Mouse (Mus musculus) thymus, adult 2 months (tissue): ENCODE data around the gene D1Ertd622e. TPM values are rescaled to one million over a fixed set of nuclear protein-coding genes. Genes with fewer than 3 reads are reported as not detected.

Source experiments
- DNase-seq: peaks from one replicate; pipeline ENCODE4 v3.0.0; 2021
- H3K27ac ChIP-seq: fragments of 200-500 bp; 2 replicates; pipeline ENCODE4 v1.5.1; 2012; ENCODE audit warnings: low read length, control low read depth; ENCODE audit not compliant: control insufficient read depth, insufficient read depth
- H3K27me3 ChIP-seq: fragments of 200-500 bp; 2 replicates; pipeline ENCODE4 v1.6.1; 2012; ENCODE audit warnings: mild to moderate bottlenecking, low read length, moderate library complexity, mixed read lengths; ENCODE audit not compliant: control insufficient read depth, insufficient read depth
- H3K36me3 ChIP-seq: fragments of 200-500 bp; 2 replicates; pipeline ENCODE4 v1.6.1; 2012; ENCODE audit warnings: mild to moderate bottlenecking, low read length, moderate library complexity; ENCODE audit not compliant: control insufficient read depth, insufficient read depth
- H3K4me1 ChIP-seq: fragments of 200-500 bp; replicated peaks from 2 replicates; pipeline ENCODE4 v1.6.1; 2012; ENCODE audit warnings: low read length; ENCODE audit not compliant: control insufficient read depth, insufficient read depth
- H3K4me3 ChIP-seq: fragments of 200-500 bp; 2 replicates; pipeline ENCODE4 v1.5.1; 2012; ENCODE audit warnings: mild to moderate bottlenecking, low read length, control low read depth, moderate library complexity; ENCODE audit not compliant: control insufficient read depth, insufficient read depth
- CTCF ChIP-seq: fragments of 200-500 bp; IDR thresholded peaks from 2 replicates; pipeline ENCODE4 v1.5.1; 2012; ENCODE audit warnings: mild to moderate bottlenecking, control low read depth, low read length, moderate library complexity, borderline replicate concordance; ENCODE audit not compliant: control insufficient read depth, poor library complexity, insufficient read depth; ENCODE audit errors: extremely low read depth
- POLR2A ChIP-seq: fragments of 200-500 bp; IDR thresholded peaks from 2 replicates; pipeline ENCODE4 v1.6.1; 2012; ENCODE audit warnings: mild to moderate bottlenecking, low read length, control low read depth, moderate library complexity; ENCODE audit not compliant: control insufficient read depth, poor library complexity, insufficient read depth; ENCODE audit errors: extremely low read depth
- WGBS: fragments of 180-500 bp; shearing (Covaris S2); methylation state at CpG from one replicate; pipeline ENCODE4 v1.1.7; 2018; 5-methylcytosine and 5-hydroxymethylcytosine counted together
- polyA plus RNA-seq: library from polyadenylated mRNA; depleted of rRNA; stranded (reverse); fragments of >200 nt; gene quantifications from 2 replicates; pipeline ENCODE4 v1.2.3, GENCODE M21; 2012; rRNA removed

The D1Ertd622e gene
- polyA plus RNA-seq, 1 experiment: 31.2 TPM

- WGBS: 91% methylated on average over 4 of the region's 4 CpGs
- TF ChIP-seq POLR2A: no peak
- DNase-seq: no peak
- H3K27me3 ChIP-seq: no peaks in the 10 kb centered on the region
- H3K27ac ChIP-seq: no peak overlapping the region
- H3K4me1 ChIP-seq: 0 out of 2 replicates have a peak, but pooled peaks cover 2% of the 10 kb centered on the region
- H3K36me3 ChIP-seq: no peaks in the 10 kb centered on the region
- no peak overlapping the region for H3K4me3 ChIP-seq
Observed at GRCm38 (mm10) chr1:97567956-97568355, 93.9 kb downstream of the D1Ertd622e start.

GRCm38 (mm10) chr1:97564641-97565040 lies 97.2 kb downstream of the D1Ertd622e start:
- Histone ChIP-seq H3K27me3 (no peaks in the 10 kb centered on the region), H3K27ac (no peak overlapping the region), H3K4me3 (no peak overlapping the region), H3K4me1 (peaks cover 5% of the 10 kb centered on the region), H3K36me3 (no peaks in the 10 kb centered on the region)
- TF ChIP-seq CTCF (no peak), POLR2A (no peak)
- WGBS: 98% methylated on average over 1 of the region's 1 CpGs
- no peak for DNase-seq

GRCm38 (mm10) chr1:97562867-97563266 lies 99.0 kb downstream of the D1Ertd622e start:
- TF ChIP-seq CTCF (no peak), POLR2A (no peak)
- peaks cover 4% of the 10 kb centered on the region for H3K4me1 ChIP-seq
- WGBS: 87% methylated on average over 3 of the region's 3 CpGs

More at GRCm38 (mm10) chr1:97562867-97563266, 99.0 kb downstream of the D1Ertd622e start:
- H3K27me3 ChIP-seq: no peaks in the 10 kb centered on the region
- no peaks in the 10 kb centered on the region for H3K36me3 ChIP-seq
- no peak for DNase-seq
- no peak overlapping the region for H3K4me3 ChIP-seq
- no peak overlapping the region for H3K27ac ChIP-seq

Other genes starting within 250 kb of the D1Ertd622e start
- 3.5 and 4.4 TPM in 2 replicates for gene Gin1, start 108.1 kb upstream of the D1Ertd622e start, polyA plus RNA-seq
- 8.2 and 9.8 TPM in 2 replicates for gene Ppip5k2, start 108.3 kb upstream of the D1Ertd622e start, polyA plus RNA-seq